Mouse (Mus musculus) heart, postnatal 0 days (tissue): ENCODE measurements around the gene Atf6b.

Source experiments
- CTCF ChIP-seq: IDR thresholded peaks from 2 replicates; pipeline ENCODE4 v1.5.1; 2016; ENCODE audit warnings: antibody characterized with exemption, control low read depth, low read depth
- EP300 ChIP-seq: IDR thresholded peaks from 2 replicates; pipeline ENCODE4 v1.6.1; 2016; ENCODE audit warnings: antibody characterized with exemption, low read depth

GRCm38 (mm10) chr17:34643944-34644343 lies 3.0 kb upstream of the Atf6b start:
- no peak for TF ChIP-seq CTCF
- no peak for TF ChIP-seq EP300
